Mouse (Mus musculus) megakaryocyte, embryonic 14.5 days (primary cell): ENCODE data around the gene Fdx1.

ENCODE experiments used
- FLI1 ChIP-seq: IDR thresholded peaks from 2 replicates; pipeline ENCODE4 v1.6.1; 2012; ENCODE audit warnings: low read length, inconsistent platforms, mixed read lengths
- GATA1 ChIP-seq: IDR thresholded peaks from 3 replicates; pipeline ENCODE4 v1.6.1; 2012; ENCODE audit warnings: mixed read lengths, low read length, inconsistent platforms, borderline replicate concordance

GRCm38 (mm10) chr9:51977439-51978000, 14.2 kb upstream of the Fdx1 start:
- no peak for TF ChIP-seq FLI1
- no peak for TF ChIP-seq GATA1
